Mouse (Mus musculus) heart, embryonic 16.5 days (tissue): ENCODE results near the gene Slc25a20. TPM values are rescaled to one million over a fixed set of nuclear protein-coding genes. Genes with fewer than 3 reads are reported as not detected.
A peak's percentile ranks its signal among the peaks of the same experiment; 100 is the strongest.

Experiments
- ATAC-seq: fragments of 200-750 bp; cut with Nextera tagmentation; replicated peaks from 2 replicates; pipeline ENCODE4 v1.8.0; 2017; ENCODE audit warnings: moderate number of reproducible peaks; ENCODE audit not compliant: insufficient read depth, low FRiP score; ENCODE audit errors: extremely low read depth
- H3K27ac ChIP-seq: fragments of 300-500 bp; sonication (generic); 2 replicates; pipeline ENCODE4 v1.5.1; 2014; ENCODE audit warnings: mild to moderate bottlenecking, low read length, control low read depth, moderate library complexity
- H3K27me3 ChIP-seq: fragments of 300-500 bp; sonication (generic); 2 replicates; pipeline ENCODE4 v1.6.1; 2014; ENCODE audit warnings: low read length, mixed read lengths; ENCODE audit not compliant: control insufficient read depth, insufficient read depth
- H3K36me3 ChIP-seq: fragments of 300-500 bp; sonication (generic); 2 replicates; pipeline ENCODE4 v1.6.1; 2014; ENCODE audit not compliant: control insufficient read depth, insufficient read depth
- H3K4me1 ChIP-seq: fragments of 300-500 bp; sonication (generic); 2 replicates; pipeline ENCODE4 v1.6.1; 2014; ENCODE audit warnings: low read length, mixed read lengths; ENCODE audit not compliant: control insufficient read depth, insufficient read depth
- H3K4me2 ChIP-seq: fragments of 300-500 bp; sonication (generic); 2 replicates; pipeline ENCODE4 v1.6.1; 2014; ENCODE audit warnings: low read depth, mild to moderate bottlenecking, control low read depth, low read length
- H3K4me3 ChIP-seq: fragments of 300-500 bp; sonication (generic); 2 replicates; pipeline ENCODE4 v1.5.1; 2014; ENCODE audit warnings: mild to moderate bottlenecking, control low read depth, low read length
- H3K9ac ChIP-seq: fragments of 300-500 bp; sonication (generic); 2 replicates; pipeline ENCODE4 v1.6.1; 2014; ENCODE audit warnings: low read length, control low read depth
- H3K9me3 ChIP-seq: fragments of 300-500 bp; sonication (generic); replicated peaks from 2 replicates; pipeline ENCODE4 v1.6.1; 2016; ENCODE audit warnings: low read length; ENCODE audit not compliant: control insufficient read depth
- WGBS: fragments of 180-500 bp; shearing (Covaris S2); extraction: QIAGEN DNeasy Blood & Tissue Kit; methylation state at CpG from one replicate; pipeline ENCODE4 v1.1.7; 2014; 5-methylcytosine and 5-hydroxymethylcytosine counted together
- polyA plus RNA-seq: library from polyadenylated mRNA; unstranded; fragments of >200 nt; fragmentation: Nextera tagmentation; extraction: Ambion mirVana; gene quantifications from 2 replicates; pipeline ENCODE4 v1.2.1, GENCODE M21; 2015

The Slc25a20 gene
- 88.0 and 91.4 TPM in 2 replicates for polyA plus RNA-seq

DNA sequence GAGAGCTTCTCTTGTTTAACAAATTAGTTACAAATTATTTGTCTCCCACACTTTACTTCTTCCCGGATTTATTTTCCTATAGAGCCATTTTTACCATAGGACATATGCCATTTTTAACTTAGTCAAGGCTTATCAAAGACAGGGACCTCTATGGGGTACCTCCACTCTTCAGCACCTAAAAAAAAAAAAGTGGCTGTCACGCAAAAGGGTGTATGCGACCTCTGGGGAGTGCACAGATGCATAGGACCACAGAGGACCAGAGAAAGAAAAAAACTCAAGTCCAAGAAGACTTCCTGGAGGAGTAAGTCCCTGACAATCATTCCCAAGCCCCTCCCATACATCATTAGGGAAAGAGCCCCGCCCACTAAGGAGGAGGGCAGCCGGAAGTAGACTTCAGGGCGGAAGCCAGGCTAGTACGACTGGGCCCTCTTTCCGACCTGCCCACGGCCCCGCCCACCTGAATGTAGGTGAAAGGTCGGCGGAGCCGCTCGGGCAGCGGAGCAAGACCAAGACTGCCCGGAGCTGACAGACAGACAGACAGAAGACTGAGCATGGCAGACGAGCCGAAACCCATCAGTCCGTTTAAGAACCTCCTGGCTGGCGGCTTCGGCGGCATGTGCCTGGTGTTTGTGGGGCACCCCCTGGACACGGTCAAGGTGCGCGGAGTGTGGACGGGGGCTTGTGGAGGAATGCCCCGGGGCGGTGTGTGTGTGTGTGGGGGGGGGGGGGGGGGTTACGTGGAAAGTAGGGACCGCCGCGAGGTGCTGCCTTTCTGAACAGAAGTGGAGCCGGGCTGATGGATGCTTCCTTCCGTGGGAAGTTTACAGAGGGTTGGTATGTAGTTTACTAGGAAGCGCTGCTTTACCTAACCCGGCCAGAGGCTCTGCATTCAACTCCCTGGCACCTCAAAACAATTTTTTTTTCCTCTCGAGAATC, at the start of gene Slc25a20:
TSS of gene Slc25a20 (plus strand) at position 412 of the 936 bp plus-strand sequence.
- Histone ChIP-seq H3K36me3 (no peaks in the 10 kb centered on the region), H3K9ac (peak within 1 kb of the TSS; percentile 85), H3K9me3 (no peaks in the 10 kb centered on the region), H3K27ac (peak within 1 kb of the TSS; percentile 57), H3K4me2 (peak within 1 kb of the TSS; percentile 76), H3K27me3 (no peaks in the 10 kb centered on the region), H3K4me3 (peak within 1 kb of the TSS; percentile 83), H3K4me1 (peaks cover 9% of the 10 kb centered on the region)
- ATAC-seq = peak; percentile 94
- 3% methylated on average over 37 of the region's 37 CpGs for WGBS

DNA sequence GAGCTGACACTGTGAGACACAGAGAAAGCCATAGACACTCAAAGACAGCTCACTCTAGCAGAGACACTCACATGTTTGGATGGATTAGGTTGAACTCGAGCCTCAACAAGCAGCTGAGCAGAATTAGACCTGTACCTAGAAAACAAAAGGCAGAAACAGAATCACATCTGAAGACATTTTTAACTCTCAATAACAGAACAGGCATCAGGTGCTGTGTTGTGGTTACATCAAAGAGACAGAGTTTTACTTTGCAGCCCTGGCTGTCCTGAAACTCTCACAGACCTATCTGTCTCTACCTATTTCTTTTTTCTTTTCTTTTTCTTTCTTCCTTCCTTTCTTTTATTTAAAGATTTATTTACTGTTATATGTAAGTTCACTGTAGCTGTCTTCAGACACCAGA, 44.6 kb upstream of the Slc25a20 start:
- Histone ChIP-seq H3K4me3 (no peak overlapping the region), H3K27me3 (no peaks in the 10 kb centered on the region), H3K9ac (no peak overlapping the region), H3K4me2 (no peak overlapping the region), H3K27ac (no peak overlapping the region), H3K9me3 (no peaks in the 10 kb centered on the region), H3K4me1 (no peaks in the 10 kb centered on the region), H3K36me3 (peaks cover 43% of the 10 kb centered on the region)
- WGBS = 80% methylated on average over 1 of the region's 1 CpGs
- ATAC-seq = no peak

DNA sequence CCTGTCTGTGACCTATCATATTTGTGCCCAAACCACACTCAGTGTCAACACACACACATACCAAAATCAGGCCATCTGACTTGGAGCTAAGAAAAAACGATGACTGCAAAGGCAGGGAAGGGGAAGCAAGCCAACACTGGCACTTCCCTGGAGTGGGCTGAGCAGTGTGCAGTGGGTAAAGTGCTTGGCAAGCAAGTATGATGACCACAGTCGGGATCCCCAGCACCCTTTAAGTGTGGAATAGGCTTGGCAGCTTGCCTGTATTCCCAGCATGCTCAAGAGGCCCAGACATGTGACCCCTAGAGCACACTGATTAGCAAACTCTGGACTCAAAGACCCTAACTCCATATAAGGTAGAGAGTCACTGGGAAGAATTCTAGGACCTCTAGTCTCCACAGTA, 35.4 kb upstream of the Slc25a20 start:
- peaks cover 2% of the 10 kb centered on the region; the same call in 1 of the 2 replicates for H3K36me3 ChIP-seq
- peak overlapping the region; percentile 90 for H3K27ac ChIP-seq
- H3K9me3 ChIP-seq = no peaks in the 10 kb centered on the region
- peak; percentile 98 for ATAC-seq
- H3K4me1 ChIP-seq = peaks cover 3% of the 10 kb centered on the region; the same call in 1 of the 2 replicates
- H3K4me3 ChIP-seq = no peak overlapping the region
- no peaks in the 10 kb centered on the region for H3K27me3 ChIP-seq
- WGBS = 23% methylated on average over 2 of the region's 2 CpGs
- no peak overlapping the region for H3K4me2 ChIP-seq
- no peak overlapping the region for H3K9ac ChIP-seq

DNA sequence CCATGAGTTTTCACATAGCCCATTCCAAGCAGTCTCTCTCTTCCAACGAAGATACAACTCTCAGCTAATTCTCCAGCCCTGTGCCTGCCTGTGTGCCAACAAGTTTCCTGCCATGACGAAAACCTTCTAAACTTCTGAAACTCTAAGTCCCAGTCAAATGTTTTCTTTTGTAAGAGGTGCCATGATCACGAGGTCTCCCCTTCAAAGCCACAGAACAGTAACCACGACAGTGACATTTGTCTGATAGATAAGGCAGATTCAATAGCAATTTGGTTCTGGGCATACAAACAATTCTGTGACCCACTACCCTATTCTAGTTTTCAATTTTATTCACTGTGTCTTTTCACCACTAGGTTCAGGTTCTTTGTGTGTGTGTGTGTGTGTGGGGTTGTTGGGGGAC, 33.7 kb upstream of the Slc25a20 start:
- Histone ChIP-seq H3K4me3 (no peak overlapping the region), H3K36me3 (no peaks in the 10 kb centered on the region), H3K9me3 (no peaks in the 10 kb centered on the region), H3K27me3 (no peaks in the 10 kb centered on the region), H3K9ac (no peak overlapping the region), H3K4me1 (peaks cover 9% of the 10 kb centered on the region), H3K4me2 (no peak overlapping the region), H3K27ac (0 out of 2 replicates have a peak overlapping the region, but pooled peaks have one; percentile 11)
- 52% methylated on average over 4 of the region's 4 CpGs for WGBS
- ATAC-seq = no peak

DNA sequence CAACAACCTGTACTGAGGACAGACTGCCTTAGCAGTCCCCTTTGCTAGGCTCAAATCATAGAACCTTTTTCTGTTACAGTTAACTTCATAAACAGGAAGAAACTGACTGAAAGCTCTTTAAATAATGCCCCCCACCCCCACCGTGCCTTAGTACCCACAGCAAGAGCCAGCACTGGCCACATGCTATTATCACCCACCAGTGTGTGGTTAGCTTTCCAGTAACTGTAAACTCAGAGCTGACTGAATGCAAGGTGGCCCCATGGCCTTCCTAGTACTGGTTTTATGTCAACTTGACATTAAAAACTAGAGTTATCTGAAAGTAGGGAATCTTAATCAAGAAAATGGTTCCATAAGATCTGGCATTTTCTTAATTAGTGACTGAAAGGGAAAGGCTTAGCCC, 31.2 kb upstream of the Slc25a20 start:
- WGBS = 61% methylated on average over 1 of the region's 1 CpGs
- H3K27ac ChIP-seq = no peak overlapping the region
- H3K4me1 ChIP-seq = peaks cover 9% of the 10 kb centered on the region
- H3K9ac ChIP-seq = no peak overlapping the region
- H3K27me3 ChIP-seq = no peaks in the 10 kb centered on the region
- H3K9me3 ChIP-seq = no peaks in the 10 kb centered on the region
- no peaks in the 10 kb centered on the region for H3K36me3 ChIP-seq
- no peak overlapping the region for H3K4me3 ChIP-seq
- no peak for ATAC-seq
- no peak overlapping the region for H3K4me2 ChIP-seq

DNA sequence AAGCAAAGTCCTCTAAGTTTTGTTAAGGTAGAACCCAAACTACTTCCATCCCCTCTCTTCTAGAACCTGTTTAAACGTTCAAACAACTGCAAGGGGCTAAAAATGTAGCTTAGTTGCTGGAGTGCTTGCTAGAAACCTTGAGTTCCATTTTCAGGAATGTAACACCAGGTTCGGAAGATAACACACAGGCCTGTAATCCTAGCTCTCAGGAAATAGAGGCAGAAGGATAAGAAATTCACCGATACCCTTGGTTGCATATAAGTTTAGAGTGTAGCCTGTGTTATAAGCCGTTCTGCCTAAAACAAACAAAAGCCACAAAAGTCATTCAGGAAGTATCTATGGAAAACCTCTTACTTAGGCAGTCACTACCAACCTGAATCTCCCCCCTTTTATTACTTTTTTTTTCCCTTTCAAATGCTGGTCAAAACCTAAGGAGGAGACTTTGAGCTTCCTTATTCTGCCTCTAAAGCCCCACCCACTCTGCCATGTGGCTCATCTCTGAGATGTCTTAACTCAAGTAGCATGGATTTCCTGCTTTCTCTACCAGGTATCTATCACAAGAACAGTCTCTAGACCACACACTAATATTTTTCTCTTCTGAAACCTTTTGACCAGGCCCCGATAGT, 30.1 kb upstream of the Slc25a20 start:
- no peaks in the 10 kb centered on the region for H3K36me3 ChIP-seq
- ATAC-seq = no peak
- peaks cover 9% of the 10 kb centered on the region for H3K4me1 ChIP-seq
- no peak overlapping the region for H3K4me2 ChIP-seq
- no peaks in the 10 kb centered on the region for H3K9me3 ChIP-seq
- H3K9ac ChIP-seq = no peak overlapping the region
- no peaks in the 10 kb centered on the region for H3K27me3 ChIP-seq
- 58% methylated on average over 5 of the region's 5 CpGs for WGBS
- no peak overlapping the region for H3K4me3 ChIP-seq
- no peak overlapping the region for H3K27ac ChIP-seq

DNA sequence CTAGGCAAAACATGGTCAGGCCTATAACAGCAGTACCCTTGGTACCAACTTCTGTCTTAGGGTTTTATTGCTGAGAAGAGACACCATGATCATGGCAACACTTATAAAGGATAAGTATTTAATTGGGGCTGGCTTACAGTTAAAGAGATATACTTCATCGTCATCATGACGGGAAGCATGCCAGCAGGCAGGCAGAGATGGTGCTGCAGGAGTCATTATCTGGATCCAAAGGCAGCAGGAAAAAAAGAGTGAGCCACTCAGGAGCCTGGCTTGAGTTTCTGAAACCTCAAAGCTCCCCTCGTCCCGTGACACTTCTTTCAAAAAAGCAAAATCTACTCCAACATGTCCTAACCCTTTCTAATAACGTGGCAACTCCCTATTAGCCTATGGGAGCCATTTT, 29.5 kb upstream of the Slc25a20 start:
- no peak overlapping the region for H3K9ac ChIP-seq
- WGBS = 62% methylated on average over 5 of the region's 5 CpGs
- no peaks in the 10 kb centered on the region for H3K36me3 ChIP-seq
- H3K4me1 ChIP-seq = peaks cover 6% of the 10 kb centered on the region
- H3K9me3 ChIP-seq = no peaks in the 10 kb centered on the region
- no peak overlapping the region for H3K27ac ChIP-seq
- H3K4me3 ChIP-seq = no peak overlapping the region
- no peak overlapping the region for H3K4me2 ChIP-seq
- H3K27me3 ChIP-seq = no peaks in the 10 kb centered on the region
- no peak for ATAC-seq

DNA sequence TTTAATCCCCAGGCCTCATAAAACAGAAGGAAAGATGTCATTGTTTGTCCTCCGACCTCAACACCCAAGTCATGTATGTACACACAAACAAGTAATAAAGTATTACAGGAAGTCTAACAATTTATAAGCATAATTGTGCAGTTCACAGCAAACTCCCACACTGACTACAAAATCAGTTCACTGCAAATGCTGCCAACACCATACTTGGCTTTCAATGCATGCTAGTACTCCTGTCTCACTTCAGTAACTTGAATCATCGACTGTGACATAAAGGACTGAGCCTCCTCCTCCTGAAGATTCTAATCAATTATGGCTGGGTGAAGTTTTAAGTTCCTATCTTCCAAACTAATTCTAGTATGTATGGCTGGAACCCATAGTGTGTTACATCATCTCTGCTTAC, 28.0 kb upstream of the Slc25a20 start:
- H3K27ac ChIP-seq = no peak overlapping the region
- no peak overlapping the region for H3K9ac ChIP-seq
- 69% methylated on average over 2 of the region's 2 CpGs for WGBS
- no peaks in the 10 kb centered on the region for H3K36me3 ChIP-seq
- no peak overlapping the region for H3K4me2 ChIP-seq
- no peaks in the 10 kb centered on the region for H3K27me3 ChIP-seq
- H3K4me3 ChIP-seq = no peak overlapping the region
- H3K4me1 ChIP-seq = peaks cover 5% of the 10 kb centered on the region; the same call in 1 of the 2 replicates
- no peak for ATAC-seq
- H3K9me3 ChIP-seq = no peaks in the 10 kb centered on the region

DNA sequence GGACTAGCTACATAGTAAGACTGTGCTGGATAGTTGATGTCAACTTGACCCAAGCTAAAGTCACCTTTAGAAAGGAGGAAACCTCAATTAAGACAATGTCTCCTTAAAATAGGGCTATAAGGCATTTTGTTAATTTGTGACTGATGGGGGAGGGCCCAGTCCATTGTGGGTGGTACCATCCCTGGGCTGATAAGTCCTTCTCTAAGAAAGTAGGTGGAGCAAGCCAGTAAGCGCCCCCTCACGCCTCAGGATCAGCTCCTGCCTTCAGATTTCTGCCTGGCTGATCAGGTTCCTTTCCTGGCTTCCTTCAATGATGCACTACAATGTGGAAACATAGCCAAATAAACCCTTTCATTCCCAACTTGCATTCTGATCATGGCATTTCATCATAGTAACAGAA, 26.5 kb upstream of the Slc25a20 start:
- H3K27ac ChIP-seq = no peak overlapping the region
- peaks cover 5% of the 10 kb centered on the region; the same call in 1 of the 2 replicates for H3K4me1 ChIP-seq
- no peaks in the 10 kb centered on the region for H3K27me3 ChIP-seq
- WGBS = 78% methylated on average over 2 of the region's 2 CpGs
- no peak overlapping the region for H3K4me2 ChIP-seq
- ATAC-seq = no peak
- no peak overlapping the region for H3K9ac ChIP-seq
- no peaks in the 10 kb centered on the region for H3K9me3 ChIP-seq
- no peaks in the 10 kb centered on the region for H3K36me3 ChIP-seq
- H3K4me3 ChIP-seq = no peak overlapping the region
